Mouse (Mus musculus): Measurements from ENCODE around the gene Akt3. TPM values are rescaled to one million over a fixed set of nuclear protein-coding genes. Genes with fewer than 3 reads are reported as not detected.

Akt3 gene
- polyA plus RNA-seq, 1 experiment = 1.0 TPM

DNA sequence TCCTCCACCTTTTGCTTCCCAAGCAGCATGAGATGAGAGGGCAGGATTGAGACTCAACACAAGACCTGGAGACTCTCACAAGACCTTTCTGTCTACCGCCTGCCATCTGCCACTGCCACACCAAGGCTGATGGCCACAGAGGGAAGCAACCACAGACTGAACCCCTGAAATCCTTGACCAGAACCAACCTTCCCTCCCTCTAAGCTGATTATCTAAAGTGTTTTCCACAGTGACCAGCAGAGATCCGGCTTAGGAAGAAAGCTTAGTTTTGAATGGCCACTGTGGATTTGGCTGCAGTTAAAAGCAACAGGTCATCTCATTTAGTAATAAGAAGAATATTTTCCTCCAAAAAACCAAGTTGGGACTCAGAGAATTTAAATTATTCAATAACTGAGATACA, 276.5 kb downstream of the Akt3 start:
- Histone ChIP-seq H3K27me3 (ENCODE audit: control insufficient read depth, insufficient read depth, low read length) (no peaks in the 10 kb centered on the region), H3K36me3 (ENCODE audit: control insufficient read depth, insufficient read depth, low read length) (no peaks in the 10 kb centered on the region), H3K4me1 (ENCODE audit: control insufficient read depth, insufficient read depth, insufficient read length, low read length) (peaks cover 5% of the 10 kb centered on the region), H3K4me3 (ENCODE audit: low read depth, low read length) (no peak overlapping the region), H3K27ac (ENCODE audit: insufficient read depth, low read depth, low read length) (no peak overlapping the region)
- WGBS = 92% methylated on average over 2 of the region's 2 CpGs
- no peak for TF ChIP-seq POLR2A (IDR thresholded peaks at IDR 0.05; ENCODE audit: low read depth, low read length)
- TF ChIP-seq CTCF (IDR thresholded peaks at IDR 0.05; ENCODE audit: extremely low read depth, insufficient read length, insufficient replicate concordance, low read depth, low read length) = no peak

DNA sequence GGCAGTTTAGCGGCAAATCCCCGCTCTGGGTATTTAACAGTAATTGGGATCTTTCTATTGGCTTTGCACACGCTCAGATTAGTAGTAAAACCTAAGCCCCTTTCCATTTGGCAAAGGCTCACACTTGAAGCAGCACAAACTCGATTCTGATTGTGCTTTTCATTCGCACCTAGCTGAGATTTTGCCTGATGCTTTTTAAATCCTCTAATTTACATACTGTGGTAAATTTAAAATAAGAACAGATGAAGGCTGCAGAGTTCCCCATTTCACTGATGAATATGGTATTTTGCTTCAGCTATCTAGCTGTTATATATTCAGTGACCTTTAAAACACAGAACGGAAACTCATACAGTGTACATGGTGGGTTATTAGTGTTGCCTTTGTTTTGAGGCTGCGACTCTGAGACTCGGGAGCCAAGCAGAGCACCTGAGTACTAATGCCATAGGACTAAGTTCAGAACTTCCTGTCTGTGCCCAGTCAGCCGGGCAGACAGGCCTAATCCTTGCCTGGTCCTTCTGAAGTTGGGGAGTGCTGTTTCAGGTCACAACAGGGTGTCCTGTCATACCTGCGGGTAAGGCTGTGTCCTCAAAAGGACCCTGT, 277.1 kb downstream of the Akt3 start:
- no peak for TF ChIP-seq CTCF (IDR thresholded peaks at IDR 0.05; ENCODE audit: extremely low read depth, insufficient read length, insufficient replicate concordance, low read depth, low read length)
- no peak for TF ChIP-seq POLR2A (IDR thresholded peaks at IDR 0.05; ENCODE audit: low read depth, low read length)
- Histone ChIP-seq H3K27ac (ENCODE audit: insufficient read depth, low read depth, low read length) (no peak overlapping the region), H3K4me1 (ENCODE audit: control insufficient read depth, insufficient read depth, insufficient read length, low read length) (peaks cover 5% of the 10 kb centered on the region), H3K27me3 (ENCODE audit: control insufficient read depth, insufficient read depth, low read length) (no peaks in the 10 kb centered on the region), H3K4me3 (ENCODE audit: low read depth, low read length) (no peak overlapping the region), H3K36me3 (ENCODE audit: control insufficient read depth, insufficient read depth, low read length) (no peaks in the 10 kb centered on the region)
- 93% methylated on average over 10 of the region's 10 CpGs for WGBS

DNA sequence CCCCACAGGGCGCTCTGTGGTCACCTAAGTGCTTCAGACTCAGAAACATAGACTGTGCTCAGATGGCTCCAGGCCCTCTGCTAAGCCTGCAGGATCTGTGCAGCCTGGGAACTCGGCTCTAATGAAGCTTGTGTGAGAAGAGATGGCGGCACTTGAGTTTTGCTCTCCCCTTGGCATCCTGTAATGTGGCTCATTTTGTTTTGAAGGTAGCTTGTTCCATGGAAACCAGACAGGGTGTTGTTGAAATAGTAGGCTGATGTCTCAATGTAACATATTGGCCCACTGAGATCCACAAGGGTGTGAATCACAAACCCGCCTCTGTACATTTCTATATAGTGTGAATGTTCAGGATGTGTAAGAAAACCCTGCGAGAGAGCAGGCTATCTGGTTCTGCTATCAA, 277.9 kb downstream of the Akt3 start:
- 93% methylated on average over 5 of the region's 5 CpGs for WGBS
- H3K27ac ChIP-seq (ENCODE audit: insufficient read depth, low read depth, low read length) = no peak overlapping the region
- TF ChIP-seq POLR2A (IDR thresholded peaks at IDR 0.05; ENCODE audit: low read depth, low read length) = no peak
- TF ChIP-seq CTCF (IDR thresholded peaks at IDR 0.05; ENCODE audit: extremely low read depth, insufficient read length, insufficient replicate concordance, low read depth, low read length) = no peak
- H3K4me1 ChIP-seq (ENCODE audit: control insufficient read depth, insufficient read depth, insufficient read length, low read length) = peaks cover 5% of the 10 kb centered on the region
- no peak overlapping the region for H3K4me3 ChIP-seq (ENCODE audit: low read depth, low read length)
- H3K36me3 ChIP-seq (ENCODE audit: control insufficient read depth, insufficient read depth, low read length) = no peaks in the 10 kb centered on the region
- no peaks in the 10 kb centered on the region for H3K27me3 ChIP-seq (ENCODE audit: control insufficient read depth, insufficient read depth, low read length)

DNA sequence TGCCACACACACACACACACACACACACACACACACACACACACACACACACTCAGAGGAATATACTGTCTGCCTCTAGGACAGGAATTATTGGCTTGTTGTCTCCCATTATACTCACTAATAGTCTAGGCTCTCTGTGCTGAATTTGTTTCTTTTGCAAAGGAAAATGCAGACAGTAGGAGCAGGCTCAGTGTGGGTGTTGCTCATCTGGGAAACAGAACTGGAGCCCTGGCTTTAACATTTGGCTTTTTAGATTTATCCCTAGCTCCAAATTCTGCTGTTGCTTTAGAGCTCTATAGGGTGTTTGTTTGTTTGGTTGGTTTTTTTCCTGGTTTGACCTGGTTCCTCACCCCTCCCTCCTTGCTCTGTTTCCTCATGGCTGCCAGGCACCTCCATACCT, 278.8 kb downstream of the Akt3 start:
- Histone ChIP-seq H3K27ac (ENCODE audit: insufficient read depth, low read depth, low read length) (no peak overlapping the region), H3K27me3 (ENCODE audit: control insufficient read depth, insufficient read depth, low read length) (no peaks in the 10 kb centered on the region), H3K36me3 (ENCODE audit: control insufficient read depth, insufficient read depth, low read length) (no peaks in the 10 kb centered on the region), H3K4me3 (ENCODE audit: low read depth, low read length) (no peak overlapping the region), H3K4me1 (ENCODE audit: control insufficient read depth, insufficient read depth, insufficient read length, low read length) (peaks cover 5% of the 10 kb centered on the region)
- TF ChIP-seq POLR2A (IDR thresholded peaks at IDR 0.05; ENCODE audit: low read depth, low read length) (no peak), CTCF (IDR thresholded peaks at IDR 0.05; ENCODE audit: extremely low read depth, insufficient read length, insufficient replicate concordance, low read depth, low read length) (no peak)

DNA sequence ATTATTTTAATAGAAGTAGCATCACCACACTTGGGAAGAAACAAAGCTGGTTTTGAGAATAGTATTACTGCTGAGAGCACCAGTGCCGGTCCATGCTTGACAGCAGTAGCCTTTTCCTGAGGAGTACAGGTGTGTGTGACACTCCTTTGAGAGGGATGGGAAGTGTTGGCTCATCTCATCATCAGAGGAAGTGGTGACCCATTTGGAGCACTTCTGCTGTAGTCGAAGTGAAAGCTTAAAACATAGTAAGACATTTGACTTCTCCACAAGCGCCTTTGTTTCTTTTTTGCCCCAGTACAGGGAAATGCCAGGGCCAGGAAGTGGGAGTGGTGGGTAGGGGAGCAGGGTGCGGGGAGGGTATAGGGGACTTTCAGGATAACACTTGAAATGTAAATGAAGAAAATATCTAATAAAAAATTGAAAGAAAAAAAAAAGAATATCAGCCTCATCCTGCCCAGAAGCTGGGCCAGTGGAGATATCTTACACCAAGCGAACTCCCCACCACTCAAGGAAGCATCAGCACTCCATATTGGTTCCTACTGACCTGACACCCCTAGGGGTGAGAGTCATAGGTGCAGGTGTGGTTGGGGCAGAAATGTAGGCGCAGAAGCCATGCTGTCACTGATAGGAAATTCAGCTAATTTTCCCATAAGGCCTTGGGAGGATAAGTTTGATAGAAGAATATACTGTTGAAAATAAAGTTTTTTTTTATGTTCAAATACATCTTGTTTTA, 284.5 kb downstream of the Akt3 start:
- no peaks in the 10 kb centered on the region for H3K36me3 ChIP-seq (ENCODE audit: control insufficient read depth, insufficient read depth, low read length)
- no peak overlapping the region for H3K27ac ChIP-seq (ENCODE audit: insufficient read depth, low read depth, low read length)
- H3K4me1 ChIP-seq (ENCODE audit: control insufficient read depth, insufficient read depth, insufficient read length, low read length) = no peaks in the 10 kb centered on the region
- 85% methylated on average over 6 of the region's 6 CpGs for WGBS
- TF ChIP-seq CTCF (IDR thresholded peaks at IDR 0.05; ENCODE audit: extremely low read depth, insufficient read length, insufficient replicate concordance, low read depth, low read length) = no peak
- H3K4me3 ChIP-seq (ENCODE audit: low read depth, low read length) = no peak overlapping the region
- H3K27me3 ChIP-seq (ENCODE audit: control insufficient read depth, insufficient read depth, low read length) = no peaks in the 10 kb centered on the region

DNA sequence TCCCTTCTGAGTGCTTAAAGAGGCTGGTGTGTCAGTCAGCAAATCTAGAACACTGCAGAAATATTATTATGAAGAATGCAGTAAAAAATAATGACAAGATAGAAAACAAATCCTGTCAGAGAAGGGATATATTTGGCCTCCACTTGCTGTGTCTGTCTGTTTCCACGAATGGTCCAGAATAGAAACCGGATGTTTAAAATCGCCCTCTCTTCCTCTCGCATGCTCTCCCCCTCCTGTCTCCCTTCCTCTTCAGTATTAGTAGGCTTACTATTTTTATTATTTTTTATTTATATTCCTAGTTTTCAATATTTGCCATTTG, 286.6 kb downstream of the Akt3 start:
- Histone ChIP-seq H3K27me3 (ENCODE audit: control insufficient read depth, insufficient read depth, low read length) (no peaks in the 10 kb centered on the region), H3K27ac (ENCODE audit: insufficient read depth, low read depth, low read length) (no peak overlapping the region), H3K4me1 (ENCODE audit: control insufficient read depth, insufficient read depth, insufficient read length, low read length) (peaks cover 2% of the 10 kb centered on the region; the same call in 1 of the 2 replicates), H3K36me3 (ENCODE audit: control insufficient read depth, insufficient read depth, low read length) (no peaks in the 10 kb centered on the region), H3K4me3 (ENCODE audit: low read depth, low read length) (no peak overlapping the region)
- WGBS = 86% methylated on average over 4 of the region's 4 CpGs
- TF ChIP-seq CTCF (IDR thresholded peaks at IDR 0.05; ENCODE audit: extremely low read depth, insufficient read length, insufficient replicate concordance, low read depth, low read length) (no peak), POLR2A (IDR thresholded peaks at IDR 0.05; ENCODE audit: low read depth, low read length) (no peak)

DNA sequence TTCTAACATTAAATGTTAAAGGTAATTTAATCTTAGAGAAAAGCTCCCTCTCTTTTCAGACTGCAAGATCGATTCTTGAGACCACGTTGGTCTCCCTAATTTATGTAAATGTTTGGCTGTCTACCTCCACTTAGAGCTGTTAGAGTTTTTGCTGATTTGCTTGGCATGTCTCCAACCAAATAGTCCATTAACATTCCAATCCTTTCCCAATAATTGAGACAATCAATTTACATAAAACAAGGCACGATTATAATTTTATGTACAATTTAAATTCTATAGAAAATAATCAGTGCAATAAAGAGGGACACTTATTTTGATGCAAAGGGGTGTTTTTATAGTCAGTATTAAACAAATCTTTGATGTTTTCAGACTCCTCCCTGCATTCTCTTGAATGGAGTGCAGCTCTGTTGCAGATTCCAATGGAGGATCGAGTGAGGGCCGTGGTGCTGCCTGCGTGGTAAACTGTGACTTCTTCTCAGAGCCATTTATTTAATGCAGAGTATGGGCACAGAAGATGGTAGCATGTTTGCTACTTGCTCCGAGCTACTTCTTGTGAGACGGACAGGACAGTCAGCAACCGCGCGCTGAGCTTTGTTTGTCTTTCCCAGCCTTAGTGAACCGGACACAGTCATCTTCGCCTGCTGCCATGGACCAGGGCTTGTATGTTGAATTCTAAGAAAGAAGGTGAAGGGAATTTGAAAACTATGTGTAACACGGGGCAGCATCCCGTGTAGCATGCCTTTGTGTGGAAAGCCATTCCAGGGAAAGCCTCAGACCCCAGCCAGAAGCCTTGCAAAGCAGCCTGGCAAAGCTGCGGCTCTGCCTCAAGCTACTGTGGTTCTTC, 287.1 kb downstream of the Akt3 start:
- H3K36me3 ChIP-seq (ENCODE audit: control insufficient read depth, insufficient read depth, low read length) = no peaks in the 10 kb centered on the region
- no peak for TF ChIP-seq CTCF (IDR thresholded peaks at IDR 0.05; ENCODE audit: extremely low read depth, insufficient read length, insufficient replicate concordance, low read depth, low read length)
- no peak for TF ChIP-seq POLR2A (IDR thresholded peaks at IDR 0.05; ENCODE audit: low read depth, low read length)
- no peak overlapping the region for H3K27ac ChIP-seq (ENCODE audit: insufficient read depth, low read depth, low read length)
- H3K4me1 ChIP-seq (ENCODE audit: control insufficient read depth, insufficient read depth, insufficient read length, low read length) = peaks cover 2% of the 10 kb centered on the region; the same call in 1 of the 2 replicates
- H3K27me3 ChIP-seq (ENCODE audit: control insufficient read depth, insufficient read depth, low read length) = no peaks in the 10 kb centered on the region
- no peak overlapping the region for H3K4me3 ChIP-seq (ENCODE audit: low read depth, low read length)
- 77% methylated on average over 16 of the region's 16 CpGs for WGBS

Other genes with a start within 250 kb of the Akt3 start
- gene Zbtb18, start 184.1 kb upstream of the Akt3 start, polyA plus RNA-seq (2012; rRNA removed) = 5.6 and 11.4 TPM in 2 replicates